Mouse (Mus musculus): ENCODE measurements around the gene Ncbp1. TPM values are rescaled to one million over a fixed set of nuclear protein-coding genes. Genes with fewer than 3 reads are reported as not detected.

Gene Ncbp1
- polyA plus RNA-seq, 1 experiment from 2014 or later = 71.2 TPM

DNA sequence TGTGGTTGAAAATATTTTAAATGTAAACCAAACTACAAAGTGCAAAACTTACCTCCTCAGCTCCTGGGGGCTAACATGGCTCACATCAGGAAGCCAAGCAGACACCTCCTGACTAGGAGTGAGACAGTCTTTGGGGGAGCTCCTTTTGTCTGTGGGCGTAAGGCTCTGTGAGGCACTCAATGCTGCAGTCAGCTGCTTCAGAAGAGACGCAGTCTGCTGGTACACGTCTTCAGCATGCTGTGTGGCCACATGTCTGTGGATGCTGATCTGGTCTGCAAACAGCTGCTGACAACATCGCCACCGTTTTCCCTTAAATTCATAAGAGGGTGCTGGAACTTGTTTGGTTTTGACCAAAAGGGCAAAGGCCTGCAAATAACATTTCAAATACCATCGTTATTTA is 6.6 kb upstream of the Ncbp1 start:
- Histone ChIP-seq H3K9me3 (no peaks in the 10 kb centered on the region), H3K4me2 (no peak overlapping the region), H3K36me3 (peaks cover 66% of the 10 kb centered on the region), H3K27me3 (no peaks in the 10 kb centered on the region), H3K27ac (no peak overlapping the region), H3K4me3 (no peak overlapping the region), H3K9ac (no peak overlapping the region), H3K4me1 (peaks cover under 1% of the 10 kb centered on the region; the same call in 1 of the 2 replicates)
- ATAC-seq (ENCODE audit: borderline replicate concordance, extremely low read depth, low FRiP score, low TSS enrichment) = no peak
- 83% methylated on average over 6 of the region's 6 CpGs for WGBS

DNA sequence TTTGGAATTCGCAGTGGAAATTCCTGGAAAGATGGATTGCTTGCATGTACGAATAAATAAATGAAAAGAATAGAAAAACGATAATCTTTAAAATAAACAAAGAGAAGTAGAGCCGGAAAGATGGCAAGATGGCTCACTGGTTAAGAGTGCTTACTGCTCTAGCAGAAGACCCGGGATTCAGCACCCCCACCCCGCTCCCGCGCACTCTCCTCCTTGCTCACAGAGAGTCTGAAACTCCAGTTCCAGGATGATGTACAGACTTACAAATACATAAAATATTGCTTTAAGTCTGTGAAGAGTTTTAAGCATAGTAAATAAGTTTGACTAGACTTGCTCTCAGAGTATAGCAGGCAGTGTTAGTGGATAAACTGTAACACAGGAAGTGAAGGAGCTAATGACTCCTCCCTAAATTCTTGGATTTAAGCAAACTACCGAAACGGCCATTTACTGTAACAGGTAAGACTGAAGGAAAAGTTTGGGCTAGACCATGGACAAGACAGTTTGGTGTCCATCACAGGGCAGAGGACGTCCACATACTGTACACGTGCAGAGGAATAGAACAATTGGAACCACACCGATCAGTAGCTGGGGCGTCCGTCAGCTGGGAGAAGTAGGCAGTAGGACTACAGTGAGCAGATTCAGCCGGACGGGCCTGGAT is 655 bp upstream of the Ncbp1 start:
- no peaks in the 10 kb centered on the region for H3K27me3 ChIP-seq
- H3K9ac ChIP-seq = peak overlapping the region; percentile 96
- H3K4me2 ChIP-seq = peak overlapping the region; percentile 80
- H3K9me3 ChIP-seq = no peaks in the 10 kb centered on the region
- H3K27ac ChIP-seq = peak overlapping the region; percentile 100
- peak overlapping the region; percentile 98 for H3K4me3 ChIP-seq
- peaks cover 22% of the 10 kb centered on the region for H3K4me1 ChIP-seq
- ATAC-seq (ENCODE audit: borderline replicate concordance, extremely low read depth, low FRiP score, low TSS enrichment) = peak; percentile 72
- H3K36me3 ChIP-seq = peaks cover 25% of the 10 kb centered on the region
- 4% methylated on average over 17 of the region's 17 CpGs for WGBS

DNA sequence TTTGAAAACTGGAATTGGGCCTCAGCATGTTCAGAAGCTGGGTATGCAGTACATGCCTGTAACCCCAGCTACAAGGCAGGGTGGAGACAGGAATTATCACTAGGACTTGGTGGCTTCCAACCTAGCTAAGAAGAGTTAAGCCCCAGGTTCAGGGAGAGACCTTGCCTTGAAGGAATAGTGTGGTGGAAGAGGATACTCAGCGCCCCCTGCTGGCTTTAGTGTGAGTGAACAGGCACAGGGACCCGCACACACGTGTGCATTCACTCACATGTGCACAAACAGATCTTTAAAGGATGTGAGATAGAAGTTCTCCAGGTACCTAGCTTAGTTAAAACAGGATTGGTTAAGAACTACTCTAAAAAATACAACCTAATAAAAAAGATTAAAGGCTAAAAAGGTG is 5.9 kb downstream of the Ncbp1 start:
- H3K9ac ChIP-seq = no peak overlapping the region
- peaks cover 6% of the 10 kb centered on the region for H3K36me3 ChIP-seq
- H3K4me1 ChIP-seq = peaks cover 13% of the 10 kb centered on the region
- H3K27me3 ChIP-seq = no peaks in the 10 kb centered on the region
- WGBS = 69% methylated on average over 3 of the region's 3 CpGs
- H3K4me3 ChIP-seq = no peak overlapping the region
- H3K4me2 ChIP-seq = no peak overlapping the region
- no peak for ATAC-seq (ENCODE audit: borderline replicate concordance, extremely low read depth, low FRiP score, low TSS enrichment)
- no peaks in the 10 kb centered on the region for H3K9me3 ChIP-seq
- H3K27ac ChIP-seq = no peak overlapping the region

DNA sequence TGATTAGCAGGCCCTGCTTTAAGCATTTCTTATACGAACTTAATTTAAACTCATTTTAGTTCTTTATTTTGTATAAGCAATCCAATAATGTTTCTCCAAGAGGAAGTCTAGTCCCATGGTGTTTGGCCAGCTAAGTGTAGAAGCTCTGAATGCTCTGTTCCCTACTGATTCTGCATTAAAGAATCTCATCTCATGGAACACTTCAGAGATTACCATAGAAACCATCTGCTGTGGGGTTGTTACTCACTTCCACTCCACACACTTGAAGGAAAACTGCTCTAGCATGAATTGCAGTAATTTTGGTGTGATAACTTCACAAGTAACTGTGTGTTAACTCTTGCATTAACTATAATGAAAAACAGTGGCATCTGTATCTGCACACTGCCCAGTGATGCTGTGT is 8.5 kb downstream of the Ncbp1 start:
- Histone ChIP-seq H3K27ac (no peak overlapping the region), H3K9ac (no peak overlapping the region), H3K4me1 (no peaks in the 10 kb centered on the region), H3K4me2 (no peak overlapping the region), H3K9me3 (no peaks in the 10 kb centered on the region), H3K36me3 (peaks cover 24% of the 10 kb centered on the region), H3K27me3 (no peaks in the 10 kb centered on the region), H3K4me3 (no peak overlapping the region)
- 84% methylated on average over 1 of the region's 1 CpGs for WGBS
- no peak for ATAC-seq (ENCODE audit: borderline replicate concordance, extremely low read depth, low FRiP score, low TSS enrichment)

DNA sequence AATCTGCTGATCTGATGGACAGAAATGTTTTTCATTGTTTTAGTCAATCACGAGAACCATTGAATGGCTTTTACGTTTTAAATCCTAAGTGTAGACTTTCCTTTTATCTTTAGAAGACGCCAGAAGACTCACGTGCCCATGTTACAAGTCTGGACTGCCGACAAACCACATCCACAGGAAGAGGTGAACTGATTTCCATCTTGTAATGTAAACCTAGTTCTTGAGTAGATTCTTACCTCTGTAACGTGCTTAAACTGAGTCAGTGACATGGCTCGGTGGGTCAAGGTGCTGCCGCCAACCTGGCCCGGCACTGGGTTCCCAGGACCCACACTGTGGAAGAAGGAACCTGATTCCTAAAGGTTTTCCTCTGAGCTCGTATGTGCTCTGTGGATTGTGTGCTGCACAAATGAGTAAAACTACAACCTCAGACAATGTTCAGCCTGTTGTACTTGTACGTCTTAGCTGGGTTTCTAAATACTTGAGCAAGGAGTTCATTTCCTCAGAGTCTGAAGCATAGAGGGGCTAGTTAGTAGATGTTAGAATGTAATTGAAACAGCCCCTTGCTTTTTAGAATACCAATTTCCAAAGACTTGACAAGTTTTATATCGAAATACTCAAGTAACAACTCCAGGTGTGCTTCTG is 13.6 kb downstream of the Ncbp1 start:
- no peaks in the 10 kb centered on the region for H3K4me1 ChIP-seq
- no peaks in the 10 kb centered on the region for H3K9me3 ChIP-seq
- 89% methylated on average over 12 of the region's 12 CpGs for WGBS
- H3K27me3 ChIP-seq = no peaks in the 10 kb centered on the region
- no peak overlapping the region for H3K9ac ChIP-seq
- H3K36me3 ChIP-seq = peaks cover 58% of the 10 kb centered on the region
- no peak overlapping the region for H3K4me2 ChIP-seq
- no peak overlapping the region for H3K27ac ChIP-seq
- ATAC-seq (ENCODE audit: borderline replicate concordance, extremely low read depth, low FRiP score, low TSS enrichment) = no peak
- no peak overlapping the region for H3K4me3 ChIP-seq

DNA sequence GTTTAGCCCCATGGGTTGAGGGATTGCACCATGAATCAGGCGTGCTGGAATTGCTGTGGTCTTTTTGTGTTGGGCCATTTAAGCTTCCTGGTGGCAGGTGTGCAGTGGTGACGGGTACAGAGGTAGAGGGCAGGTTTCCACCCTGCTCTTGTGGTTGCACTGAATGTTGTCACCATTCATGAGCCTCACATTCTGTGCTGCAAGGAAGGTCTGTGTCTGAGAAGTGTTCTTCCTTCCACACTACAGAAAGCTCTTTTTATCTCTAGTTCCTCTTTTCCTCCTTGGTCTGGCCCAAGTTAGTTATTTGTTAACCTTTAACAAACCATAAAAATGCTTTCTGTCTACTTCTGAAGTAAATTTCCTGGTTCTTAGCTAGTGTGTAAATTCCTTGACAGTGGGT is 25.6 kb downstream of the Ncbp1 start:
- Histone ChIP-seq H3K27ac (no peak overlapping the region), H3K9me3 (no peaks in the 10 kb centered on the region), H3K4me2 (no peak overlapping the region), H3K27me3 (no peaks in the 10 kb centered on the region), H3K4me3 (no peak overlapping the region), H3K4me1 (no peaks in the 10 kb centered on the region), H3K36me3 (peaks cover 87% of the 10 kb centered on the region), H3K9ac (no peak overlapping the region)
- ATAC-seq (ENCODE audit: borderline replicate concordance, extremely low read depth, low FRiP score, low TSS enrichment) = no peak
- 84% methylated on average over 2 of the region's 2 CpGs for WGBS

DNA sequence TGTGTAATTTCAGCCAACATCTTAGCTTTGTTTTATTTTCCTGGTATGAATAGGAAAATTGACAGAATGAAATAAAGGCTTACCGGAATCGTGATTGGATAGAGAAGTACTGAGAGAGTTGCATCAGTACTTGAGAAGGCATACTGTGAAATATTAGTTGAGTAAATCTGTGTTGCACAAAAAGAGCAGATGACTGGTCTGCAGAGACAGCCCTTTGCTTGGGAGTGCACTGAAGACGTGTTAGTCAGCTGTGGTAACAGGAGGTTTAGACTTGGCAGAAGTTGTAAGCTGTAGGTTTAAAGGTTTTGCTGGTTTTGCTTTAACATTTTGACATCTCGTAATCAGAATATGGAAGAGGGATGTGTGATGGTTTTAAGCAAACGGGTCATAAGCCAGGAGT is 27.4 kb downstream of the Ncbp1 start:
- no peaks in the 10 kb centered on the region for H3K27me3 ChIP-seq
- H3K9ac ChIP-seq = no peak overlapping the region
- H3K4me2 ChIP-seq = no peak overlapping the region
- no peaks in the 10 kb centered on the region for H3K4me1 ChIP-seq
- H3K27ac ChIP-seq = no peak overlapping the region
- WGBS = 87% methylated on average over 5 of the region's 5 CpGs
- no peak for ATAC-seq (ENCODE audit: borderline replicate concordance, extremely low read depth, low FRiP score, low TSS enrichment)
- no peaks in the 10 kb centered on the region for H3K9me3 ChIP-seq
- H3K4me3 ChIP-seq = no peak overlapping the region
- peaks cover 90% of the 10 kb centered on the region for H3K36me3 ChIP-seq

DNA sequence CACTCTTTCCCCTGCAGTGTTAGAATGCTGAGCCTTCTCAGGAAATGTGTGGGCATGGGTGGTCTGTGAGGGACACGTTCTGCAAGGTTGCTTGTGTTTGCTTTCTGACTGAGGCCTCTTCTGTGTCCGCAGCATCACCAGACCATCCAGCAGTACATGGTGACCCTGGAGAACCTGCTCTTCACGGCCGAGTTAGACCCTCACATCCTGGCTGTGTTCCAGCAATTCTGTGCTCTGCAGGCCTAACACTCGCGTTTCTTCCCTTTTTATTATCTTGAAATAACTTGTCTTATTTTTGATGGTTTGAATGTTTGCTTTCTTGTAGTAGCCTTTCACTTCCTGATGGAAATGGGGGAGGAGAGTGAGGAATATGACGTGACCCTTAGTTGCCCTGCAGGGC is 33.3 kb downstream of the Ncbp1 start:
- Histone ChIP-seq H3K9ac (no peak overlapping the region), H3K36me3 (peaks cover 91% of the 10 kb centered on the region), H3K9me3 (no peaks in the 10 kb centered on the region), H3K27ac (no peak overlapping the region), H3K4me1 (no peaks in the 10 kb centered on the region), H3K4me2 (no peak overlapping the region), H3K4me3 (no peak overlapping the region), H3K27me3 (no peaks in the 10 kb centered on the region)
- no peak for ATAC-seq (ENCODE audit: borderline replicate concordance, extremely low read depth, low FRiP score, low TSS enrichment)
- 47% methylated on average over 7 of the region's 7 CpGs for WGBS

DNA sequence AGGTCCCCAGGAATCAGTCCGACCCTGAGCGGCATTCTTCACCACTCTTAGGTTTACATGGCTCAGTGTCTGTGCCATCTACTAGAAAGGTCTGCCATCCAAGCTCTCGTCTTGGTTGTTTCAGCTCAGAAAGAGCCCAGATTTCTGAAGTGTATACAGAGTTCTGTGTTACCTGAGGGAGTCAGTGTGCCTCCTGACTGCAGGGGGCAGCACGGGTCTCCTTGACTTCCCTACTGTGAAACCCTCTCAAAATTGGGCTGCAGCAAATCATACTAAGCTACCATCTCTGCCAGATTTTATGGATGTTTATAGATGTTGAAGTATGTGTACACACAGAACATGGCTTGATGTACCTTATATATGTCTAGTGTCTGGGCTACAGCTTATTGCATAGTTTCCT is 37.9 kb downstream of the Ncbp1 start:
- Histone ChIP-seq H3K4me1 (no peaks in the 10 kb centered on the region), H3K9me3 (no peaks in the 10 kb centered on the region), H3K9ac (no peak overlapping the region), H3K4me2 (no peak overlapping the region), H3K4me3 (no peak overlapping the region), H3K27me3 (no peaks in the 10 kb centered on the region), H3K27ac (no peak overlapping the region), H3K36me3 (peaks cover 79% of the 10 kb centered on the region)
- ATAC-seq (ENCODE audit: borderline replicate concordance, extremely low read depth, low FRiP score, low TSS enrichment) = no peak
- WGBS = 75% methylated on average over 4 of the region's 4 CpGs

DNA sequence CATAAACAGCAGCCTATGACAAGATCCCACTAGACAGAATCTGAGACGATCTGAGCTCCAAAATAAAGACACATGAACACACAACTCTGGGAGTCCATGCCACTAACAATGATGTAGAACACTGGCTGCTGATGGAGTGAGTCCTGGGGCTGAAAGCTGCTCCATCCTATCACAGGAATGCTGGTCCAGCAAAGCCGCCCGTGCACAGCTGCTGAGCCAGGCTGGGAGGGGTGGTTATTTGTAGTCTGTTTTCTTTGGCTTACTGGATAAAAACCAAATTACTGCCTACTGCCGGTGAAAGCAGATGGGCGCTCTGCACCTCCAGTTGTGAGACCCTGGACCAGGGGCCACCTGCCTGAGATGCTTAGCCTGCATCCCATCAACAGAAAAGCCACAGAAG is 38.6 kb downstream of the Ncbp1 start:
- Histone ChIP-seq H3K4me1 (no peaks in the 10 kb centered on the region), H3K27ac (no peak overlapping the region), H3K9ac (no peak overlapping the region), H3K4me3 (no peak overlapping the region), H3K36me3 (peaks cover 76% of the 10 kb centered on the region), H3K9me3 (no peaks in the 10 kb centered on the region), H3K4me2 (no peak overlapping the region), H3K27me3 (no peaks in the 10 kb centered on the region)
- no peak for ATAC-seq (ENCODE audit: borderline replicate concordance, extremely low read depth, low FRiP score, low TSS enrichment)
- WGBS = 77% methylated on average over 5 of the region's 5 CpGs

DNA sequence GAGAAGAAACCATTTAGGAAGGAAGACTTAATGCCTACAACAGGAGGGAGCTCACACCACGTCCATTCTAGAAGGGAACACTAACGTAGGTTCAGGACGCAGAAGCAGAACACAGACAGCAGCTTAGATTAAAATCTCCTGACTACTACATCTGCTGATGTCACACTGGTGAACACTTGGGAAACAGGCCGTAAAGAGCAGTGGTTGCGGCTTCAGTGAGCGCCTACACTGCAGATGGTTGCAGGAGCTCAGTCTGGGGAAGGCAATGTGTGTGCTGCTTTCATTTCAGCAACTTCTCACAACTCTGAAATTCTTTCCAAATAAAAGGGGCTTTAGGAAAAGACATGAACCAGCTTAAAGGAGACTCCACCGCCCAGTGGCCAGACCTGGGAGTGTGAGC is 39.1 kb downstream of the Ncbp1 start:
- Histone ChIP-seq H3K4me2 (no peak overlapping the region), H3K36me3 (peaks cover 77% of the 10 kb centered on the region), H3K4me1 (no peaks in the 10 kb centered on the region), H3K9me3 (no peaks in the 10 kb centered on the region), H3K27me3 (no peaks in the 10 kb centered on the region), H3K9ac (no peak overlapping the region), H3K4me3 (no peak overlapping the region), H3K27ac (no peak overlapping the region)
- no peak for ATAC-seq (ENCODE audit: borderline replicate concordance, extremely low read depth, low FRiP score, low TSS enrichment)
- 81% methylated on average over 7 of the region's 7 CpGs for WGBS

DNA sequence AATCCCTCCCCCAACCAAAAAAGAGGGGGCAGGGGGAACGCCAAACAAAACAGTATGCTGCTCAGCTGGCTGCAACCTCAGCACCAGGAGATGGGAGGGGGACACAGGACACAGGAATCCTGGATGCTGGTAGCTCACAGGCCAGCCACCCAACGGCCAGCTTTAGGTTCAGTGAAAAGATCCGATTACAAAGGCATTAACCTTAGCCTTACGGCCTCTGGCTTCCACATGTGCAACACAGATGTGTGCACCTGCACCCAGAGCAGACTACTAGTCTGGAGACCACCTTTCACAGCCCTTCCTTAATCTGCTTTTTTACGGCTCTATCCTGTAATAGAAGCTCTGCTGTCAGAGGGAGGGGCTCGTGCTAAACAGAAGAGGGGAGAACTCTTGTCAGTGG is 42.8 kb downstream of the Ncbp1 start:
- WGBS = 62% methylated on average over 6 of the region's 6 CpGs
- H3K27ac ChIP-seq = no peak overlapping the region
- no peaks in the 10 kb centered on the region for H3K9me3 ChIP-seq
- no peak for ATAC-seq (ENCODE audit: borderline replicate concordance, extremely low read depth, low FRiP score, low TSS enrichment)
- H3K36me3 ChIP-seq = peaks cover 72% of the 10 kb centered on the region
- no peaks in the 10 kb centered on the region for H3K4me1 ChIP-seq
- no peak overlapping the region for H3K4me2 ChIP-seq
- H3K9ac ChIP-seq = no peak overlapping the region
- H3K4me3 ChIP-seq = no peak overlapping the region
- H3K27me3 ChIP-seq = no peaks in the 10 kb centered on the region
